Mouse (Mus musculus) brown adipose tissue, adult 24 weeks (tissue): ENCODE data around the gene Ablim1. TPM values are rescaled to one million over a fixed set of nuclear protein-coding genes. Genes with fewer than 3 reads are reported as not detected.

ENCODE experiments used
- H3K27ac ChIP-seq: fragments of 200-500 bp; replicated peaks from 2 replicates; pipeline ENCODE4 v1.5.1; 2012; ENCODE audit warnings: low read depth, mild to moderate bottlenecking, low read length
- H3K4me1 ChIP-seq: fragments of 200-500 bp; 2 replicates; pipeline ENCODE4 v1.6.1; 2012; ENCODE audit warnings: low read length, mixed read lengths; ENCODE audit not compliant: control insufficient read depth, insufficient read depth, insufficient read length
- H3K4me3 ChIP-seq: fragments of 200-500 bp; 2 replicates; pipeline ENCODE4 v1.5.1; 2012; ENCODE audit warnings: low read depth, mild to moderate bottlenecking, low read length, moderate library complexity; ENCODE audit not compliant: insufficient read depth
- polyA plus RNA-seq: library from polyadenylated mRNA; stranded (reverse); fragments of >200 nt; gene quantifications from 2 replicates; pipeline ENCODE4 v1.2.4, GENCODE M21; 2012; ENCODE audit not compliant: missing spikeins, insufficient read depth, insufficient read length

Ablim1 gene
- polyA plus RNA-seq, 1 experiment, result 52.5 TPM

DNA sequence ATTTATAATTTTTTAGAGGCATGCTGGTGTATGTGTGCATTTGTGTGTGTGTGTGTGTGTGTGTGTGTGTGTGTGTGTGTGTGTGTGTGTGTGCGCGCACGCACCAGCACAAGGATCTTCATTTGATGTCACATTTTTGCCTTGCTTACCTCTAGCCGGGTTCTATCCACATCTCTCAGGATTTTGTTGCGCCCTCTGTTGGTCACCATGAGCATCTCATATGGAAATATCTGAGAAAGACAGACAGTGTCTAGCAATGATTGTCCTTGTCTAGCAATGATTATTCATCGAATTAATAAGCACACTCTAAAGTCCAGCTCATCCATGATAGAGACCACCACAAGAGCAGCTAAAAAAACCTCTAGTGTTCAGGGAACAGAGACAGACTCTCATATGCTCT is 275.5 kb downstream of the Ablim1 start:
- Histone ChIP-seq H3K4me1 (no peaks in the 10 kb centered on the region; the same call in 1 of the 2 replicates), H3K4me3 (no peak overlapping the region), H3K27ac (no peak overlapping the region)

- no peak overlapping the region for H3K27ac ChIP-seq
- no peak overlapping the region for H3K4me3 ChIP-seq
Observed at GRCm38 (mm10) chr19:57036860-57037259, 277.9 kb downstream of the Ablim1 start.

GRCm38 (mm10) chr19:57031582-57031981 is 283.1 kb downstream of the Ablim1 start:
- Histone ChIP-seq H3K4me3 (no peak overlapping the region), H3K4me1 (peaks cover 6% of the 10 kb centered on the region), H3K27ac (no peak overlapping the region)

More at GRCm38 (mm10) chr19:57036860-57037259, 277.9 kb downstream of the Ablim1 start:
- no peaks in the 10 kb centered on the region; the same call in 1 of the 2 replicates for H3K4me1 ChIP-seq

DNA sequence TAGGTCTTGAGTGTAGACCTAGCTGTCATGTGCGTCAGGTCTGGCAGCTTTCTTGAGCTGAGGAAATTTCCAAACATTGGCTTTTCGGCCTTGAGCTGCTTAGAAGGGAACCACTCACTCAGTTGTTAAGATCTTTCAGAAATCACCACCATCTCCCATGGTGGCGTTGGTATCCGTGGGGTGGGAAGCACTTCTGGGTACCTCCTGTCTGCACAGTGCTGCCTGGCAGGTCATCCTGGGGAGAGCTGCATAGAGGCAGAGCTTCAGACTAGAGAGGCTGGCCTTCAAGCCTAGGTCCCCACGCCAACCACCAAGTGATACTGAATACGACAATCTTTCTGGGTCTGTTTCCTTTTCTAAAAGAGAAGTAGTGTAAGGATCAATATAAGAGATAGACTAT is 285.3 kb downstream of the Ablim1 start:
- no peak overlapping the region for H3K4me3 ChIP-seq
- H3K4me1 ChIP-seq, result peaks cover 6% of the 10 kb centered on the region
- peak overlapping the region; percentile 61; the same call in 1 of the 2 replicates for H3K27ac ChIP-seq

DNA sequence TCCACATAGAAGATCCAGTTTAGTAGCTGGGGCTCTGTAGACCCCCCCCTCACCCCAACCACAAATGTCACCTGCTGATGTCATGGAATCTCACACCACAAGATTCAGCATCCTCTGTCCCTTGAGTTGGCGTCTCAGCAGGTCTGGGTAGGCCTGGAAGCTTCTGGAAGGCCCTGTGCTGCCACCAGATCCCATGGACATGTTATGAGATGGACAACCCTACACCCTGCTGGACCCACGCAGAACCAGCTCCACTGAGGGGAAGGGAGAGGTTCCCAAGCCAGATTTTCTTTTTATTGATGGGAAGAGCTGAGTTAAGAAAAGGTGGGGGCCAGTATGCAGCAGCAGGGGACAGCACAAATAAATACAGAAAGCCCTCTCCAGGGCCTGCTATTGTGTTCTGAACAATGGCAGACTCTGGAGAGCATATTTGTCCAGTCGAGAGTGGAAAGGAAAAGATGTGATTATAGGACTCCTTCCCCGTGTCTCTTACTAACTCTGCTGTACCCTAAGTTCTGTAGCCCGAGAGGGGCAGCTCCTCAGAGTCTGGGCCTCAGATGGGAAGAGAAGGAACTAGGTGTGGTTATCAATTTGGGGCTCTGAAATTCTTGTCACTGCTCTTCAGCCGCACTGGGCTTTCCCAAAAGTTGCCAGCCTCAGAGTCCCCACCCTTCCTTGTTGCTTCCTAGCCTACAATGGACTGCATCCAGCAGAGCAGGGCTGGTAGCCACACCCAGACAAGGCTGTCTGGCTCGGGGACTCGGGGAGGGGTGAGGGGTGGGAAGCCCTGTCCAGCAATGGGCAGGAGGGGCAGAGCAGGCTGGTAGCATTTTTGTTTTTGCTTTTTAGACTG is 286.2 kb downstream of the Ablim1 start:
- Histone ChIP-seq H3K4me3 (no peak overlapping the region), H3K27ac (peak overlapping the region; percentile 84), H3K4me1 (peaks cover 6% of the 10 kb centered on the region)

GRCm38 (mm10) chr19:57026501-57026900 is 288.2 kb downstream of the Ablim1 start:
- Histone ChIP-seq H3K4me3 (no peak overlapping the region), H3K27ac (no peak overlapping the region), H3K4me1 (peaks cover 6% of the 10 kb centered on the region)

DNA sequence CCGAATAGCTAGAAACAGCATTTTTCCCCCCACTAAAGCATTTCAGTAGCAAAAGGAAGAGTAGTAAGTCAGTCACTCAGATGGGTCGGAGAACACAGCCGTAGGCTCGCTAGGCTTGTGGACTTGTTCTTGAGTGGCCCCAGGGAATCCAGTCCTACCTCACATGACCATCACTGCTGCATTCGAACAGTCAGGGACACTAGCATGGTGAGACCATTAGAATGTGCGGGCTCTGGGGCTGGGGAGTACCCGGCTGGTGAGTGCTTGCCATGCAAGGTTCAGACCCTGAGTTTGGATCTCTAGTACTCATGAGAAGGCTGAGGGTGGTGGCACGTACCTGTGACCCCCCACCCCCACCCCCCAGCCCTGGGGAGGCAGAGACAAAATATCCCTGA is 296.9 kb downstream of the Ablim1 start:
- Histone ChIP-seq H3K4me1 (peaks cover 29% of the 10 kb centered on the region), H3K4me3 (no peak overlapping the region), H3K27ac (peak overlapping the region; percentile 43)

- H3K4me1 ChIP-seq, result peaks cover 29% of the 10 kb centered on the region
- H3K27ac ChIP-seq, result peak overlapping the region; percentile 43
- no peak overlapping the region for H3K4me3 ChIP-seq
Observed at GRCm38 (mm10) chr19:57016995-57017784, 297.5 kb downstream of the Ablim1 start.

- Histone ChIP-seq H3K4me1 (peaks cover 29% of the 10 kb centered on the region), H3K27ac (no peak overlapping the region), H3K4me3 (no peak overlapping the region)
Observed at GRCm38 (mm10) chr19:57014808-57015207, 299.9 kb downstream of the Ablim1 start.

- H3K27ac ChIP-seq, result no peak overlapping the region
- H3K4me3 ChIP-seq, result no peak overlapping the region
- peaks cover 29% of the 10 kb centered on the region for H3K4me1 ChIP-seq
Observed at GRCm38 (mm10) chr19:57013271-57013677, 301.4 kb downstream of the Ablim1 start.

- H3K4me3 ChIP-seq, result no peak overlapping the region
- H3K4me1 ChIP-seq, result peaks cover 22% of the 10 kb centered on the region
- no peak overlapping the region for H3K27ac ChIP-seq
Observed at GRCm38 (mm10) chr19:57012068-57012467, 302.7 kb downstream of the Ablim1 start.

DNA sequence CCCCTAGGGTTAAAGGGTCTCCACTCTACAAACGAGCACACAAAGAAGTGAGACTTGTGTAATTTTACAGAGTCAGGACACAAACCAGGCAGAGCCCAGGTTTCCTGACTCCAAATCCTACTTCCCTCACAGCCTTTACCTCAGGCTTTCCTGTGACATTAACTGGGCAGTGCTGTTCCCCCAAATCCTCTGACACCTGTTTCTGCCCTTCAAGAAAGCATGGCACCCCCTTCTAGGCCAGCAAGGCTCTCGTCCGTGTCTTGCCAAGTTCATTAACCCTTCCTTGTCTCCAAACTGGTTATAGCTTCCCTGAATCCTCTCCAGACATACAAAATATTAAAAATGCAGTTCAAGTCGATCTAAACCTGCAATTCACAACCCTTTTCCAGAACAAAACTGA is 304.7 kb downstream of the Ablim1 start:
- Histone ChIP-seq H3K4me1 (peaks cover 7% of the 10 kb centered on the region), H3K4me3 (no peak overlapping the region), H3K27ac (no peak overlapping the region)

DNA sequence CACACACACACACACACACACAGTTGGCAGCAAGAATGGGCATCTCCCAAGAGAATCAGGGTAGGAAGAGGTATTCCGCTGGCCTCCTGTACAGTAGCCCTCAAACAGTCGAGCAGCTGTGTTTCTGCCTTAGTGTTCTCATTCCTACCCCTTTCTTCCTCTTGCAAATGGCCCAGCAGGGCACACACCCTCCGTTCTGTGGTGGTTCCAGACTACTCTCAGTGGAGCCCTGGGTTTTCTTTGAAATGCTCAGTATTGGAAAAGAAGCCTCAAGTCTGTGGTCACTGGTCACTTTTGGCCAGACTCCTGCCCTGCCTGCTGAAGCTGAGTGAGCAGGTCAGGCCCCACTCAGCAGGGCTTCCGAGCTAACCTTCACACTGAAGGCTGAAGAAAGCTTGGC is 305.1 kb downstream of the Ablim1 start:
- Histone ChIP-seq H3K27ac (no peak overlapping the region), H3K4me1 (peaks cover 3% of the 10 kb centered on the region), H3K4me3 (no peak overlapping the region)

- H3K27ac ChIP-seq, result peak within 1 kb of the TSS; percentile 20; the same call in 1 of the 2 replicates
- peak within 1 kb of the TSS; percentile 61 for H3K4me3 ChIP-seq
- peaks cover 10% of the 10 kb centered on the region for H3K4me1 ChIP-seq
Observed at GRCm38 (mm10) chr19:57007781-57008710, 306.7 kb downstream of the Ablim1 start, which contains the start of gene Afap1l2. Afap1l2 (minus strand) TSS chr19:57008228.
